Mouse (Mus musculus) right cerebral cortex, adult 2 months (tissue): Measurements from ENCODE around the gene 6430628N08Rik.

Source experiments
- DNase-seq, 2 experiments: peaks; one replicate each; pipeline ENCODE4 v3.0.0; 2021 to 2022; ENCODE audit warnings: low spot score in 2 of 2

6430628N08Rik gene

GRCm38 (mm10) chr4:115890553-115890952 is at the start of gene 6430628N08Rik:
Gene 6430628N08Rik, plus strand, starts transcription at chr4:115890665.
- no peak for DNase-seq

DNA sequence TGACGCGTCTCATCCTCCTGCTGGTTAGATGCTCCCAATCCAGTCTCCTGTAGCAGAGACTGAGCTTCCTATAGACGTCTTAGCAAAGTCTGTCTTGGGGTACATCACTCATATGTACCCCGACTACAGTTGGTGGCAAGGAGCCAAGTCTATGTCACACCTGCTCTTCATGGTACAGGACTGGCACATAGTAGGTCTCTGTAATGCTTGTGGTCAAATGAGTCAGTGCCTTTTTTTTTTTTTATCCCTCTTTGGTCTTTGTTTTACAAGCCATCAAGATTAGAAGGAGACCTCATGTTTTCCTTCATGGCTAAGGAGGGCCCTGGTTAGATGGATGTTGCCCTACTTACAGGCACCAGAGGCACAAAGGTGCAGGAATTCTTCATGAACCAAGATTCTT is 49.6 kb upstream of the 6430628N08Rik start:
- DNase-seq = no peak

GRCm38 (mm10) chr4:115846656-115847055 is 43.8 kb upstream of the 6430628N08Rik start:
- no peak for DNase-seq

- DNase-seq = peak in 1 of 2 experiments; percentile 48
Observed at GRCm38 (mm10) chr4:115847377-115847776, 43.1 kb upstream of the 6430628N08Rik start.

- no peak for DNase-seq
Observed at GRCm38 (mm10) chr4:115848083-115848482, 42.4 kb upstream of the 6430628N08Rik start.

GRCm38 (mm10) chr4:115848990-115849677 is 41.3 kb upstream of the 6430628N08Rik start:
- no peak for DNase-seq

- DNase-seq = no peak
Observed at GRCm38 (mm10) chr4:115850111-115850510, 40.4 kb upstream of the 6430628N08Rik start.

GRCm38 (mm10) chr4:115850631-115851030 is 39.8 kb upstream of the 6430628N08Rik start:
- DNase-seq = no peak

- no peak for DNase-seq
Observed at GRCm38 (mm10) chr4:115851569-115851968, 38.9 kb upstream of the 6430628N08Rik start.

DNA sequence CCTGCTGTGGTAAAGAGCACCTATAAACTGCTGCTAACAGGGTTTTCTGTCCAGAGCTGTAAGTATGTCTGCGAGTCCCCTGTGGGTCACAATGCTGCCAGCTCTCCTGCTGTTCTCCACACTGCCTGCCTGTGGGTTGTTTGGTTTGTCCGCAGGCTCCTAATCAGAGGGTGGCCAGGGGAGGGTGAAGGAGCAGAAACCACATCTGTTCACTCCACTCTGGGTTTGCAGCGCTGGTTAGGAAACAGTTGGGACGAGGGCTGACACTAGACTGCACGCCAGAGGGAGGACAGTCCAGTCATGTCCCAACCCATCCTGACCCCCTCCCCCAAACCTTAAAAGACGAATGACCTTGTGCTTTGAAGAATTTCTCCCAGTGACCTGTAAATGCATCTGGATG is 35.4 kb upstream of the 6430628N08Rik start:
- DNase-seq = no peak

- peak in 1 of 2 experiments; percentile 40 for DNase-seq
Observed at GRCm38 (mm10) chr4:115855609-115856008, 34.9 kb upstream of the 6430628N08Rik start.

GRCm38 (mm10) chr4:115856282-115856681 is 34.2 kb upstream of the 6430628N08Rik start:
- DNase-seq = no peak

GRCm38 (mm10) chr4:115857293-115857883 is 33.1 kb upstream of the 6430628N08Rik start:
- no peak for DNase-seq

- DNase-seq = no peak
Observed at GRCm38 (mm10) chr4:115863352-115863751, 27.1 kb upstream of the 6430628N08Rik start.

GRCm38 (mm10) chr4:115863880-115864279 is 26.6 kb upstream of the 6430628N08Rik start:
- DNase-seq = no peak

DNA sequence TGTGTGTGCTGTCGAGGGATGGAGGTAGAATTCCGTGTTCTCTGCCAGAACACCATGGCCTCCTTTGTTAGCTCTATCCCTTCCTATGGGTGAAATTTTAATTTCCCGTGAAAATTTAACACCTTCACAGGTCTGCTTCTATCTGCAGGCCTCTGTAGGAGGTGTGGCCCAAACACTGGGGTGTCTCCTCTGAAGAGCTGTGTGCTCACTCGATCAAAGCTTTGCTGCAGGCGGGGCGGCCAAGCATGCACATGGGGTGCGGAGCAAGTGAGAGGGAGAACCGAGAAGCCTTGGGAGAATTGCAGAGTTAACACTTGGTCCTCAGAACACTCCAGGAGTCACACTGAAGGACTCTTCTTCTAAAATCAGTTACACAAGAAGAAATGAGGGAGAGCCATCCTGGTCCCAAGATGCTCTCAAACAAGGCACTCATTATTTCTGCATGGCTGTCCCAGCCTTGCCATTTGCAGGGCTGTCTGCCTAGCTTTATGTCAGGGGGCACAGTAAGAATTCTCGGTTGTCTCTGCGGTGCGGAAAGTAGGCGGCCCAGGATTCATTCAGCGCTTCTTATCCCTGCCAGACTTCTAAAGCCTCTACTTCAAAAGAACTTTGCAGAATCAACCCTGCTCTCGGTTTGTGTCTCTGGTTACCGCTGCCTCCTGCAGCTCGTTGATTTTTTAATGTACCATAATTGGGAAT is 20.8 kb upstream of the 6430628N08Rik start:
- DNase-seq = no peak

GRCm38 (mm10) chr4:115873231-115873630 is 17.2 kb upstream of the 6430628N08Rik start:
- DNase-seq = no peak

DNA sequence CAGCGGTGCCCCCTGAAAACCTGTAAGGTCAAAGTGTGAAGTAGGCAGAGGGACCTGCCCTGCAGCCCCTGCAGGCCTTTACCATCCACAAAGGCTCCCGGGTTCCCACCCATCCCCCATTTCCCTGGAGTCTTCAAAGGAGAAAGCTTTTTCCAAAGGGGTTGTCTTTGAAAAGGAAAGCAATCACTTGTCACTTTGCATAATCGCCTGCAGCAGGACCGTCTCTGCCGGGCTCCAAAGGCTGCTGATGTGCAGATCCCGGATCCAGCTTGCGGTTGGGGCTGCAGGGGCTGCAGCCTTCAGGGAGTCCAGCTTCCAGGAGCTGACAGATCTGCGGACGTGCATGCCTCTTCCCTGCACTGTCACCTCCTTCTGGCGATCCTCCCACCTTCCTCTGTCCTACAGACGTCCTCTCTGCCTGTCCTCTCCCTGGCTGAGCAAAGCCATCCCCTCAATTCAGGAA is 12.2 kb upstream of the 6430628N08Rik start:
- DNase-seq = no peak

GRCm38 (mm10) chr4:115878828-115879227 is 11.6 kb upstream of the 6430628N08Rik start:
- DNase-seq = no peak

DNA sequence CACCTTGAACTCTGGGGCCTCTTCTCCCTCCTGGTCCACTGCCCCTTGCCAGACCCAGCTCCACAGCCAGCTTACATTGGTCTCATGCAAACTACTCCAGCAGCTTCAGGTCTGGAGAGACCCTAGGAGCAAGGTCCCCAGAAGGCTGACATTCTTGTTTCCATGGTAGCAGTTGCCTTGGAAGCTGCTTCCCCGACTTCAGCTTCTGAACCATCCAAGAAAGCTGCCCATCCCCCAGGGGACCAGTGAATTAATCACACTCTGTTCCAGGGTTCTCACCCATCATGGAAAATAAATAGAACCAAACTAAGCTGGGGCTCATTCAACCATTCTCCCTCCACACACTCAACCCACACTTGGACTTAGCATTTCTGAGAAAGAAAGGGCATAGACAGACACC is 9.3 kb upstream of the 6430628N08Rik start:
- DNase-seq = peak; percentile 46 to 52

GRCm38 (mm10) chr4:115882195-115882594 is 8.3 kb upstream of the 6430628N08Rik start:
- DNase-seq = no peak

DNA sequence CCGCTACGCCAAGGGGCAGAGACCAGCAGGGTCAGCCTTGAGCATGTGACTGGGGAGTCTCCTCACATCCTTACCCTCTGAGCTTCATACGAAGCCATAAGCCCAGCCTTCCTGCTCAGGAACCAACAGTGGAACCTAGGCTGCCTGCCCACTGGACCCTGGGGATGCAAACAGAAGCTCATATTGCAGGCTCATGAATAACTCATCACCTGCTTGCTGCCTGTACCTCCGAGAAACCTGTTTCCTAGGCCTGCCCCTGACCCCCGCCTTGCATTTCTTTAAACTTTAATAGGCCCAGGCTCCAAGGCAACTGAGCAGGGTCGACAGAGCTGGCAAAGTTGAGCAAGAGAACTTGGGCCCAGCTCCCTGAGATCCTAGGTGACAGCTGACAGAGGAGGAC is 6.4 kb upstream of the 6430628N08Rik start, which contains the start of gene Kncn:
Kncn (plus strand) TSS at position 379 of the 400 bp plus-strand sequence.
- DNase-seq = no peak

GRCm38 (mm10) chr4:115885846-115886245 is 4.6 kb upstream of the 6430628N08Rik start:
- peak; percentile 54 to 59 for DNase-seq
